Mouse (Mus musculus) neural tube, embryonic 15.5 days (tissue): Measurements from ENCODE around the gene 3110040N11Rik. TPM values are rescaled to one million over a fixed set of nuclear protein-coding genes. Genes with fewer than 3 reads are reported as not detected.
"Not testable (repeated sequence)": the region's sequence is repeated elsewhere in the genome, so short reads cannot be mapped to it uniquely, and the experiment has no call there.

ENCODE experiments used
- ATAC-seq: fragments of 200-750 bp; cut with Nextera tagmentation; 2 replicates; pipeline ENCODE4 v1.8.0; 2017; ENCODE audit warnings: mild to moderate bottlenecking, moderate TSS enrichment, moderate library complexity; ENCODE audit not compliant: low FRiP score
- H3K27ac ChIP-seq: fragments of 300-500 bp; sonication (generic); replicated peaks from 2 replicates; pipeline ENCODE4 v1.5.1; 2015; ENCODE audit warnings: mild to moderate bottlenecking, inconsistent platforms
- H3K27me3 ChIP-seq: fragments of 300-500 bp; sonication (generic); replicated peaks from 2 replicates; pipeline ENCODE4 v1.6.1; 2015; ENCODE audit warnings: inconsistent platforms
- H3K36me3 ChIP-seq: fragments of 300-500 bp; sonication (generic); 2 replicates; pipeline ENCODE4 v1.6.1; 2015; ENCODE audit warnings: inconsistent platforms
- H3K4me1 ChIP-seq: fragments of 300-500 bp; sonication (generic); 2 replicates; pipeline ENCODE4 v1.6.1; 2015; ENCODE audit warnings: inconsistent platforms
- H3K4me2 ChIP-seq: fragments of 300-500 bp; sonication (generic); 2 replicates; pipeline ENCODE4 v1.6.1; 2015; ENCODE audit warnings: inconsistent platforms, mild to moderate bottlenecking, moderate library complexity
- H3K4me3 ChIP-seq: fragments of 300-500 bp; sonication (generic); replicated peaks from 2 replicates; pipeline ENCODE4 v1.5.1; 2015; ENCODE audit warnings: mild to moderate bottlenecking, inconsistent platforms
- H3K9ac ChIP-seq: fragments of 300-500 bp; sonication (generic); replicated peaks from 2 replicates; pipeline ENCODE4 v1.6.1; 2015; ENCODE audit warnings: mild to moderate bottlenecking, inconsistent platforms
- H3K9me3 ChIP-seq: fragments of 300-500 bp; sonication (generic); replicated peaks from 2 replicates; pipeline ENCODE4 v1.6.1; 2016; ENCODE audit warnings: inconsistent platforms
- WGBS: fragments of 180-500 bp; shearing (Covaris S2); methylation state at CpG from one replicate; pipeline ENCODE4 v1.1.7; 2015; ENCODE audit warnings: mixed read lengths; 5-methylcytosine and 5-hydroxymethylcytosine counted together
- polyA plus RNA-seq: library from polyadenylated mRNA; unstranded; fragments of >200 nt; fragmentation: Nextera tagmentation; extraction: Ambion mirVana; gene quantifications from 2 replicates; pipeline ENCODE4 v1.2.1, GENCODE M21; 2015

3110040N11Rik gene
- polyA plus RNA-seq: 49.9 and 52.9 TPM in 2 replicates

- Histone ChIP-seq H3K4me2 (peak within 1 kb of the TSS; percentile 84), H3K9me3 (no peaks in the 10 kb centered on the region), H3K4me3 (peak within 1 kb of the TSS; percentile 65), H3K27ac (peak within 1 kb of the TSS; percentile 99), H3K9ac (peak within 1 kb of the TSS; percentile 85), H3K36me3 (peaks cover 29% of the 10 kb centered on the region), H3K4me1 (peaks cover 17% of the 10 kb centered on the region), H3K27me3 (no peaks in the 10 kb centered on the region)
- WGBS: under 1% methylated on average over 38 of the region's 38 CpGs
- ATAC-seq: peak; percentile 96
Measured at GRCm38 (mm10) chr7:81789095-81789757, at the start of gene 3110040N11Rik. TSS of gene 3110040N11Rik (minus strand) at chr7:81789478.

DNA sequence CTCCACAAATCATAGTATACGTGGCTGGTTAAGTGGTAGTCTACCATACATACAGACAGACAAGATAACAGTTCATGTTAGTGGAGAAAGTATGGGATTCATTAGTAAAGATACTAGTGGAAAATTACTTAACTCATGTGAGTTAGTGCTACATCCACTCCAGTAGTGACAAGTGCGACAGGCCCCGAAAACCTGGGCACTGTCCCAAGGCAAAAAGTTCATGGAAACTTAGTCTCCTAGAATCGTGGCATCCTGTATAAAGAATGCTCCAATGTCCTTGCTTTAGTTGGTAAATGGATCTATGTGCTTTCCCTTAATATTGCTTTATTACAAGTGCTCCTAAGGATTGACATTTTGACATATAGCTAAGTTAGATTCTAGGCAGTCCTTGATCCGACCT, 48.5 kb upstream of the 3110040N11Rik start:
- H3K27ac ChIP-seq, H3K4me2 ChIP-seq, H3K9me3 ChIP-seq, H3K4me1 ChIP-seq, H3K36me3 ChIP-seq, H3K27me3 ChIP-seq, H3K4me3 ChIP-seq, ATAC-seq, H3K9ac ChIP-seq: not testable (repeated sequence)
- WGBS: 88% methylated on average over 5 of the region's 5 CpGs

GRCm38 (mm10) chr7:81835430-81835829, 46.2 kb upstream of the 3110040N11Rik start:
- Histone ChIP-seq H3K27ac (no peak overlapping the region), H3K27me3 (no peaks in the 10 kb centered on the region), H3K4me3 (no peak overlapping the region), H3K4me1 (no peaks in the 10 kb centered on the region), H3K36me3 (no peaks in the 10 kb centered on the region), H3K4me2 (no peak overlapping the region), H3K9me3 (no peaks in the 10 kb centered on the region), H3K9ac (no peak overlapping the region)
- no peak for ATAC-seq
- 93% methylated on average over 5 of the region's 5 CpGs for WGBS

DNA sequence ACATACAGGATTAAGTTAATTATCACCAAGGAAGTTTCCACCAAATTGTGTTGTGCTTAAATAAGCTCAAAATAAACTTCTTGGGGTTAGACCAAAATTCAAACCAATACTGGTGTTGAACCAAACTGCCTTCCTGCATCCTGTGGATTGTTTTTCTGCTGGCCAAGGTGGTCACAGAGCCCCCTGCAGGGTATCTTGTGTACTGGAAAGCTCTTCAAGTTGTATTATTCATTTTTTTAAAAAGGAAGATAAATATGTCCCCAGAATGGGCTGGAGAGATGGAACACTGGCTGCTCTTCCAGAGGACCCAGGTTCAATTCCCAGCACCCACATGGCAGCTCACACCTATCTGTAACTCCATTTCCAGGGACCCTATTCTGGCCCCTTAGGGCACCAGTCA, 45.6 kb upstream of the 3110040N11Rik start:
- ATAC-seq: no peak
- no peak overlapping the region for H3K4me3 ChIP-seq
- no peaks in the 10 kb centered on the region for H3K9me3 ChIP-seq
- H3K9ac ChIP-seq: no peak overlapping the region
- H3K27me3 ChIP-seq: no peaks in the 10 kb centered on the region
- no peaks in the 10 kb centered on the region for H3K4me1 ChIP-seq
- H3K27ac ChIP-seq: no peak overlapping the region
- no peak overlapping the region for H3K4me2 ChIP-seq
- no peaks in the 10 kb centered on the region for H3K36me3 ChIP-seq

GRCm38 (mm10) chr7:81829379-81829894, 40.2 kb upstream of the 3110040N11Rik start, which contains the start of gene Btbd1:
TSS of gene Btbd1 (minus strand) at chr7:81829431.
- WGBS: under 1% methylated on average over 40 of the region's 58 CpGs
- H3K27ac ChIP-seq: peak within 1 kb of the TSS; percentile 98

GRCm38 (mm10) chr7:81828681-81829378, 39.6 kb upstream of the 3110040N11Rik start:
- Histone ChIP-seq H3K9me3 (no peaks in the 10 kb centered on the region), H3K4me1 (peaks cover 34% of the 10 kb centered on the region)
- under 1% methylated on average over 62 of the region's 91 CpGs for WGBS

More at GRCm38 (mm10) chr7:81829379-81829894, 40.2 kb upstream of the 3110040N11Rik start, which contains the start of gene Btbd1:
- H3K9me3 ChIP-seq: no peaks in the 10 kb centered on the region
- no peaks in the 10 kb centered on the region for H3K36me3 ChIP-seq
- peak within 1 kb of the TSS; percentile 87 for H3K4me3 ChIP-seq
- peak; percentile 91 for ATAC-seq
- peak within 1 kb of the TSS; percentile 63 for H3K4me2 ChIP-seq
- peaks cover 31% of the 10 kb centered on the region for H3K4me1 ChIP-seq
- no peaks in the 10 kb centered on the region for H3K27me3 ChIP-seq
- peak within 1 kb of the TSS; percentile 92 for H3K9ac ChIP-seq

DNA sequence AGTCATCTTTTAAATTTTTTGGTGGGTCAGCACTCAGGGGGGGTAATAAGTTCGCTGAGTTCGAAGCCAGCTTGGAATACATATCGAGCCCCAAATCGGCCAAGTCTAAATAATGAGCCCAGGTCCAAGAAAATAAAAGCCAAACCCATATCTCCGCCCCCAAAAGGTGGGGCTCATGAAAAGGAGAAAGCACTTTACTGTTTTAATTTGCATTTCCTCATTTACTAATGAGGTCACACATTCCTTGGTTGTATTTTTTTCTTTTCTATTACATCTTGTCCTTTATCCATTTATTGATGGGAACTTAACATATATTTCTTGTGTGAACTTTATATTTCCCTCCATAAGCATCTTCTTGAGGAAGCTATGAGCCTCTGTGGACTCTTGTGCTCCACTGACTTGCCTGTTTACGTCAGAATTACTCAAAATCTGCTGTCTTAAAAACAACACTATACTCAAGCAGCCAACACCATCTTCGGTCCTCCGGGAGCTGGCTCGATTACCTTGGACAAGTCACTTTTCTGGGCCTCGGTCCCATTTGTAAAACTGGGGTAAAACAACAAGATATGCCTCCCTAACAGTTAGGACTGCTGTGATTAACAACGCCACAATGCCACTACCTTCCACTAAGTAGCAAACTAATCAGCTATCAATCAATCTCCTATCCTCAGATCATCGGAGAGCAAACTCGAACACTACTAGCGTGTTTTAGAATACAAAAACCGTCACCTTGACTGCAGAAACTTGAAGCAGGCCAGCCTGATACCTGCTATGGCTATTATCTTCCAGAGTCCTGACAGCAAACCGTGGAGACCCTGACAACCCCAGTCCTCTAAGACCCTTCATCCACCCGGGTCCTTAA, 38.8 kb upstream of the 3110040N11Rik start:
- WGBS: 20% methylated on average over 17 of the region's 17 CpGs
- ATAC-seq: no peak

More at GRCm38 (mm10) chr7:81828681-81829378, 39.6 kb upstream of the 3110040N11Rik start:
- H3K36me3 ChIP-seq: no peaks in the 10 kb centered on the region
- H3K4me3 ChIP-seq: peak overlapping the region; percentile 87
- H3K27ac ChIP-seq: peak overlapping the region; percentile 98
- peak overlapping the region; percentile 63 for H3K4me2 ChIP-seq
- no peaks in the 10 kb centered on the region for H3K27me3 ChIP-seq
- ATAC-seq: peak; percentile 75
- H3K9ac ChIP-seq: peak overlapping the region; percentile 92

GRCm38 (mm10) chr7:81825381-81825780, 36.1 kb upstream of the 3110040N11Rik start:
- no peak overlapping the region for H3K4me3 ChIP-seq
- H3K4me2 ChIP-seq: peak overlapping the region; percentile 25
- no peak overlapping the region for H3K27ac ChIP-seq
- no peaks in the 10 kb centered on the region for H3K27me3 ChIP-seq
- WGBS: 26% methylated on average over 3 of the region's 3 CpGs
- no peaks in the 10 kb centered on the region for H3K36me3 ChIP-seq
- H3K4me1 ChIP-seq: peaks cover 34% of the 10 kb centered on the region
- ATAC-seq: no peak
- H3K9ac ChIP-seq: no peak overlapping the region
- no peaks in the 10 kb centered on the region for H3K9me3 ChIP-seq

More for the DNA sequence above, 38.8 kb upstream of the 3110040N11Rik start:
- Histone ChIP-seq H3K4me1 (peaks cover 34% of the 10 kb centered on the region), H3K4me3 (peak overlapping the region; percentile 87), H3K27me3 (no peaks in the 10 kb centered on the region), H3K36me3 (no peaks in the 10 kb centered on the region), H3K27ac (peak overlapping the region; percentile 98), H3K9ac (peak overlapping the region; percentile 92), H3K9me3 (no peaks in the 10 kb centered on the region), H3K4me2 (peak overlapping the region; percentile 63)

GRCm38 (mm10) chr7:81824906-81825305, 35.6 kb upstream of the 3110040N11Rik start:
- Histone ChIP-seq H3K4me2 (peak overlapping the region; percentile 25; the same call in 1 of the 2 replicates), H3K27ac (no peak overlapping the region), H3K36me3 (no peaks in the 10 kb centered on the region), H3K4me3 (no peak overlapping the region), H3K4me1 (peaks cover 34% of the 10 kb centered on the region), H3K9ac (no peak overlapping the region), H3K9me3 (no peaks in the 10 kb centered on the region), H3K27me3 (no peaks in the 10 kb centered on the region)
- 84% methylated on average over 3 of the region's 3 CpGs for WGBS
- ATAC-seq: no peak

GRCm38 (mm10) chr7:81806067-81806466, 16.8 kb upstream of the 3110040N11Rik start:
- Histone ChIP-seq H3K9me3 (no peaks in the 10 kb centered on the region), H3K27ac (no peak overlapping the region), H3K27me3 (no peaks in the 10 kb centered on the region), H3K36me3 (peaks cover 4% of the 10 kb centered on the region), H3K4me1 (no peaks in the 10 kb centered on the region), H3K4me3 (no peak overlapping the region), H3K4me2 (no peak overlapping the region), H3K9ac (no peak overlapping the region)
- no peak for ATAC-seq
- 73% methylated on average over 5 of the region's 5 CpGs for WGBS

GRCm38 (mm10) chr7:81788536-81788935, 742 bp downstream of the 3110040N11Rik start:
- no peaks in the 10 kb centered on the region for H3K27me3 ChIP-seq
- 4% methylated on average over 5 of the region's 5 CpGs for WGBS
- H3K9ac ChIP-seq: peak overlapping the region; percentile 85
- H3K9me3 ChIP-seq: no peaks in the 10 kb centered on the region
- peak; percentile 63 for ATAC-seq
- peaks cover 23% of the 10 kb centered on the region for H3K36me3 ChIP-seq
- peaks cover 17% of the 10 kb centered on the region for H3K4me1 ChIP-seq
- H3K27ac ChIP-seq: peak overlapping the region; percentile 99
- peak overlapping the region; percentile 84 for H3K4me2 ChIP-seq
- peak overlapping the region; percentile 65 for H3K4me3 ChIP-seq
